Mouse (Mus musculus): Measurements from ENCODE around the gene Rngtt.

- no peak for TF ChIP-seq ZNF384 (IDR thresholded peaks at IDR 0.05; ENCODE audit: low read depth, low read length)
- TF ChIP-seq HCFC1 (IDR thresholded peaks at IDR 0.05; ENCODE audit: borderline replicate concordance, insufficient read depth, low read length) = no peak
- no peak for TF ChIP-seq CHD2 (IDR thresholded peaks at IDR 0.05; ENCODE audit: low read depth, low read length)
- no peak for TF ChIP-seq MAFK (IDR thresholded peaks at IDR 0.05; ENCODE audit: insufficient read depth, low read depth, low read length)
- TF ChIP-seq ZC3H11A (IDR thresholded peaks at IDR 0.05; ENCODE audit: borderline replicate concordance, low read depth, low read length) = no peak
Observed at GRCm38 (mm10) chr4:33363451-33363850, 53.3 kb downstream of the Rngtt start.
